Comparison of ENCODE assay signal across 14 mouse cellular contexts in genomic region chr15:12096447-12096846, GRCm38 (mm10). TPM values are rescaled to one million over a fixed set of nuclear protein-coding genes. Genes with fewer than 3 reads are reported as not detected.
DNase-seq lines count a peak whose midpoint lies in the region; ATAC-seq lines count a peak whose summit lies in the region.
"Had no signal": no experiment of that assay in that cellular context is flagged by ENCODE, and none has a peak within 500 bp of the region (broad histone marks: within the 10 kb centered on the region; RNA-seq: fewer than 3 reads in every experiment).

No protein-coding gene starts in this region.

- H3K4me3 ChIP-seq in embryonic facial prominence, embryonic 14.5 days (ENCODE audit: low read depth, low read length): no peak overlapping the region
- H3K4me3 ChIP-seq in embryonic facial prominence, embryonic 10.5 days: no peak overlapping the region
- no peak overlapping the region for H3K4me3 ChIP-seq in limb, embryonic 10.5 days
- H3K4me3 ChIP-seq: heart, embryonic 12.5 days had no signal

- no peaks in the 10 kb centered on the region for H3K4me1 ChIP-seq in embryonic facial prominence, embryonic 14.5 days (ENCODE audit: control insufficient read depth, insufficient read depth, low read length)
- H3K4me1 ChIP-seq in embryonic facial prominence, embryonic 10.5 days: no peaks in the 10 kb centered on the region
- H3K4me1 ChIP-seq in limb, embryonic 10.5 days: no peaks in the 10 kb centered on the region; the same call in 1 of the 2 replicates
- H3K4me1 ChIP-seq: heart, embryonic 12.5 days had no signal

- no peak overlapping the region for H3K9ac ChIP-seq in embryonic facial prominence, embryonic 14.5 days (ENCODE audit: low read depth, low read length)
- H3K9ac ChIP-seq: heart, embryonic 12.5 days; liver, embryonic 14.5 days had no signal

- ATAC-seq in embryonic facial prominence, embryonic 14.5 days (ENCODE audit: low read depth): no peak
- ATAC-seq in erythroblast, adult 5-6 weeks (replicated peaks; ENCODE audit: low FRiP score, poor library complexity, severe bottlenecking): no peak

- H3K4me2 ChIP-seq in embryonic facial prominence, embryonic 14.5 days (ENCODE audit: low read depth, low read length): no peak overlapping the region
- H3K4me2 ChIP-seq: heart, embryonic 12.5 days had no signal

- no peak overlapping the region for H3K27ac ChIP-seq in embryonic facial prominence, embryonic 14.5 days (replicated peaks; ENCODE audit: low read depth, low read length)
- H3K27ac ChIP-seq in embryonic facial prominence, embryonic 10.5 days (replicated peaks): no peak overlapping the region
- H3K27ac ChIP-seq in limb, embryonic 10.5 days: no peak overlapping the region
- H3K27ac ChIP-seq: liver, embryonic 14.5 days had no signal

- H3K9me3 ChIP-seq in embryonic facial prominence, embryonic 14.5 days (ENCODE audit: control insufficient read depth, low read length): peaks cover 10% of the 10 kb centered on the region; the same call in 1 of the 2 replicates
- peaks cover 9% of the 10 kb centered on the region; the same call in 1 of the 2 replicates for H3K9me3 ChIP-seq in embryonic facial prominence, embryonic 10.5 days
- no peaks in the 10 kb centered on the region for H3K9me3 ChIP-seq in limb, embryonic 10.5 days (replicated peaks)

- intact Hi-C loops in left cerebral cortex, postnatal 25 days (cut with DNase I): no loop called here

- H3K36me3 ChIP-seq in embryonic facial prominence, embryonic 14.5 days (ENCODE audit: control insufficient read depth, insufficient read depth, low read length): no peaks in the 10 kb centered on the region
- H3K36me3 ChIP-seq in embryonic facial prominence, embryonic 10.5 days (replicated peaks): no peaks in the 10 kb centered on the region
- no peaks in the 10 kb centered on the region for H3K36me3 ChIP-seq in limb, embryonic 10.5 days

- DNase-seq in embryonic facial prominence, embryonic 14.5 days (ENCODE audit: low spot score): peak; percentile 51
- no peak for DNase-seq in embryonic facial prominence, embryonic 10.5 days (ENCODE audit: low spot score)
- peak; percentile 73 to 86 for DNase-seq in left cerebral cortex, adult 18-20 months (ENCODE audit: low spot score in 2 of 2)
- DNase-seq in left cerebral cortex, adult 11 months (ENCODE audit: low spot score): no peak
- peak; percentile 74 to 96 for DNase-seq in left cerebral cortex, postnatal 25 days (ENCODE audit: low spot score in 2 of 2)
- no peak for DNase-seq in limb, embryonic 10.5 days (ENCODE audit: low spot score)
- DNase-seq in T-cell, adult 2 months (ENCODE audit: low spot score): no peak
- DNase-seq: adrenal gland, adult 2 months; cerebellum, adult 8-10 months; kidney, postnatal 4 days; thymus, adult 18-20 months had no signal

- 76% methylated on average over 4 of the region's 4 CpGs for WGBS in embryonic facial prominence, embryonic 14.5 days
- 83% methylated on average over 4 of the region's 4 CpGs for WGBS in embryonic facial prominence, embryonic 10.5 days
- WGBS in limb, embryonic 10.5 days: 85% methylated on average over 4 of the region's 4 CpGs

- H3K27me3 ChIP-seq in embryonic facial prominence, embryonic 14.5 days (replicated peaks; ENCODE audit: control insufficient read depth, insufficient read depth, low read length): no peaks in the 10 kb centered on the region
- no peaks in the 10 kb centered on the region for H3K27me3 ChIP-seq in embryonic facial prominence, embryonic 10.5 days (replicated peaks; ENCODE audit: low read depth, poor library complexity, severe bottlenecking)
- no peaks in the 10 kb centered on the region for H3K27me3 ChIP-seq in limb, embryonic 10.5 days (ENCODE audit: low read depth, poor library complexity, severe bottlenecking)
- H3K27me3 ChIP-seq: heart, embryonic 12.5 days had no signal

RNA-seq across cellular contexts. Expression of gene Zfr, which starts 21.2 kb away (rescaled TPM):
- polyA plus RNA-seq in embryonic facial prominence, embryonic 14.5 days (2014; fragmentation: Nextera tagmentation; extraction: Ambion mirVana): 138 and 161 TPM in 2 replicates
- 137 and 144 TPM in 2 replicates for polyA plus RNA-seq in embryonic facial prominence, embryonic 10.5 days (2016; fragmentation: Nextera tagmentation; extraction: Ambion mirVana)
- 100 to 1,000 TPM; 334 to 364 TPM for total RNA-seq in left cerebral cortex, adult 18-20 months (2021)
- total RNA-seq in left cerebral cortex, postnatal 25 days (2021): 100 to 1,000 TPM; 353 to 361 TPM
- polyA plus RNA-seq in limb, embryonic 10.5 days (2016; fragmentation: Nextera tagmentation; extraction: Ambion mirVana): 120 and 126 TPM in 2 replicates
- 45.6 and 46.5 TPM in 2 replicates for total RNA-seq in erythroblast, adult 5-6 weeks (2015; ENCODE audit: low replicate concordance)
- total RNA-seq in erythroblast, adult 5-6 weeks (2017; ENCODE audit: low replicate concordance): 27.8 and 32.2 TPM in 2 replicates

Comparison
In these comparisons a context has a peak if more than half of its experiments do, and no peak if none do; other contexts are left out.
1. DNase-seq: peak in embryonic facial prominence, embryonic 14.5 days (single experiment), left cerebral cortex, adult 18-20 months (2 of 2) and left cerebral cortex, postnatal 25 days (2 of 2); none in embryonic facial prominence, embryonic 10.5 days (single experiment), left cerebral cortex, adult 11 months (single experiment), limb, embryonic 10.5 days (single experiment) and T-cell, adult 2 months (single experiment).
2. RNA of gene Zfr, which starts 21.2 kb away (total RNA-seq): 334 to 364 TPM in left cerebral cortex, adult 18-20 months and 353 to 361 TPM in left cerebral cortex, postnatal 25 days; 27.8 to 46.5 TPM in erythroblast, adult 5-6 weeks; every median in the first group is over 4 times any median in the second.